Mouse (Mus musculus) E14TG2a.4 (cell line): Measurements from ENCODE around the gene B3gnt2.
"Not testable (repeated sequence)": the region's sequence is repeated elsewhere in the genome, so short reads cannot be mapped to it uniquely, and the experiment has no call there.

Experiments
- CTCF ChIP-seq: conservative IDR thresholded peaks from 2 replicates; pipeline ENCODE4 v1.5.1; 2014; ENCODE audit warnings: low read length
- NANOG ChIP-seq: IDR thresholded peaks from 2 replicates; pipeline ENCODE4 v1.6.1; 2014; ENCODE audit warnings: borderline replicate concordance, low read length, mixed read lengths
- POU5F1 ChIP-seq: IDR thresholded peaks from 2 replicates; pipeline ENCODE4 v1.6.1; 2014; ENCODE audit warnings: low read length, borderline replicate concordance

GRCm38 (mm10) chr11:22735128-22735527, 125.6 kb downstream of the B3gnt2 start:
- not testable (repeated sequence) for TF ChIP-seq CTCF, POU5F1, NANOG
